Mouse (Mus musculus) CH12.LX (cell line): Measurements from ENCODE around the gene Foxo1. TPM values are rescaled to one million over a fixed set of nuclear protein-coding genes. Genes with fewer than 3 reads are reported as not detected.

ENCODE experiments used
- DNase-seq: peaks from one replicate; pipeline ENCODE4 v3.0.0-alpha.2; 2013; ENCODE audit errors: extremely low read depth
- H3K27ac ChIP-seq: 2 replicates; pipeline ENCODE4 v1.5.1; 2012; ENCODE audit warnings: low read depth, mild to moderate bottlenecking, control low read depth, moderate library complexity; ENCODE audit not compliant: insufficient read depth
- H3K27me3 ChIP-seq: replicated peaks from 2 replicates; pipeline ENCODE3; 2012; ENCODE audit warnings: inconsistent platforms
- H3K36me3 ChIP-seq, 2 experiments: replicated peaks in 1 of 2; 2 replicates each; pipeline versions ENCODE3 to v1.6.1; 2012; ENCODE audit warnings: inconsistent platforms in 1 of 2, low read length in 1 of 2, mild to moderate bottlenecking in 1 of 2, mixed read lengths in 1 of 2, moderate library complexity in 1 of 2; ENCODE audit not compliant: control insufficient read depth in 1 of 2, insufficient read depth in 1 of 2
- H3K4me1 ChIP-seq, 2 experiments: 2 replicates each; pipeline ENCODE4 v1.6.1; 2012; ENCODE audit warnings: inconsistent platforms in 1 of 2, moderate library complexity in 1 of 2; ENCODE audit not compliant: insufficient read depth in 2 of 2, control insufficient read depth in 1 of 2
- H3K4me2 ChIP-seq: 2 replicates; pipeline ENCODE4 v1.6.1; 2012; ENCODE audit warnings: low read depth, mild to moderate bottlenecking, control low read depth; ENCODE audit not compliant: poor library complexity, insufficient read depth, severe bottlenecking
- H3K4me3 ChIP-seq, 3 experiments: fragments of 150-350 bp in 1 of 3; sonication (generic) in 1 of 3; replicated peaks in 1 of 3; 2 replicates each; pipeline versions ENCODE3 to v1.5.1; 2011 to 2012; ENCODE audit warnings: low read depth in 2 of 3, low read length in 2 of 3, mild to moderate bottlenecking in 2 of 3, moderate library complexity in 2 of 3, control low read depth in 1 of 3, improper control_type of control experiment in 1 of 3, inconsistent platforms in 1 of 3, mixed read lengths in 1 of 3; ENCODE audit not compliant: poor library complexity in 1 of 3
- H3K79me2 ChIP-seq: replicated peaks from 2 replicates; pipeline ENCODE4 v1.6.1; 2012; ENCODE audit warnings: mild to moderate bottlenecking, moderate library complexity; ENCODE audit not compliant: control insufficient read depth, poor library complexity, insufficient read depth, severe bottlenecking; ENCODE audit errors: extremely low read depth
- H3K9ac ChIP-seq: 2 replicates; pipeline ENCODE4 v1.6.1; 2012; ENCODE audit warnings: low read depth, mild to moderate bottlenecking, control low read depth, moderate library complexity; ENCODE audit not compliant: insufficient read depth
- H3K9me3 ChIP-seq: replicated peaks from 2 replicates; pipeline ENCODE3; 2012; ENCODE audit warnings: low read length, inconsistent platforms, mixed read lengths
- E2F4 ChIP-seq: IDR thresholded peaks from 2 replicates; pipeline ENCODE4 v1.6.1; 2011; ENCODE audit warnings: low read depth, low read length, improper control_type of control experiment; ENCODE audit not compliant: insufficient replicate concordance
- ELF1 ChIP-seq: IDR thresholded peaks from 2 replicates; pipeline ENCODE4 v1.6.1; 2014; ENCODE audit warnings: low read depth, mild to moderate bottlenecking, inconsistent platforms, low read length, improper control_type of control experiment
- EP300 ChIP-seq: IDR thresholded peaks from 2 replicates; pipeline ENCODE4 v1.6.1; 2011; ENCODE audit warnings: low read length, improper control_type of control experiment
- JUND ChIP-seq: conservative IDR thresholded peaks from 2 replicates; pipeline ENCODE4 v1.6.1; 2011; ENCODE audit warnings: low read depth, low read length, improper control_type of control experiment
- KAT2A ChIP-seq: IDR thresholded peaks from 2 replicates; pipeline ENCODE4 v1.6.1; 2012; ENCODE audit warnings: low read length, improper control_type of control experiment, inconsistent platforms; ENCODE audit not compliant: insufficient replicate concordance
- MAX ChIP-seq: IDR thresholded peaks from 2 replicates; pipeline ENCODE4 v1.6.1; 2011; ENCODE audit warnings: low read length, improper control_type of control experiment
- MEF2A ChIP-seq: IDR thresholded peaks from 2 replicates; pipeline ENCODE4 v1.6.1; 2014; ENCODE audit warnings: low read depth, mild to moderate bottlenecking, inconsistent platforms, low read length, improper control_type of control experiment, borderline replicate concordance
- MXI1 ChIP-seq: IDR thresholded peaks from 2 replicates; pipeline ENCODE4 v1.6.1; 2011; ENCODE audit warnings: mild to moderate bottlenecking, low read depth, low read length, improper control_type of control experiment
- NRF1 ChIP-seq: IDR thresholded peaks from 2 replicates; pipeline ENCODE4 v1.6.1; 2014; ENCODE audit warnings: low read depth, mild to moderate bottlenecking, inconsistent platforms, low read length, improper control_type of control experiment, moderate library complexity
- PAX5 ChIP-seq: IDR thresholded peaks from 2 replicates; pipeline ENCODE4 v1.6.1; 2012; ENCODE audit warnings: low read length, inconsistent platforms, mixed read lengths
- POLR2A ChIP-seq: IDR thresholded peaks from 2 replicates; pipeline ENCODE4 v1.6.1; 2011; ENCODE audit warnings: low read depth, mild to moderate bottlenecking, improper control_type of control experiment, low read length
- RAD21 ChIP-seq: IDR thresholded peaks from 2 replicates; pipeline ENCODE4 v1.6.1; 2011; ENCODE audit warnings: low read depth, mild to moderate bottlenecking, low read length, improper control_type of control experiment, moderate library complexity
- SIN3A ChIP-seq: IDR thresholded peaks from 2 replicates; pipeline ENCODE4 v1.6.1; 2012; ENCODE audit warnings: low read length, improper control_type of control experiment, inconsistent platforms
- SMC3 ChIP-seq: IDR thresholded peaks from 2 replicates; pipeline ENCODE4 v1.6.1; 2011; ENCODE audit warnings: low read depth, low read length, improper control_type of control experiment
- TCF12 ChIP-seq: IDR thresholded peaks from 2 replicates; pipeline ENCODE4 v1.6.1; 2014; ENCODE audit warnings: low read depth, mild to moderate bottlenecking, inconsistent platforms, low read length, improper control_type of control experiment
- USF1 ChIP-seq: IDR thresholded peaks from 2 replicates; pipeline ENCODE4 v1.6.1; 2014; ENCODE audit warnings: low read depth, mild to moderate bottlenecking, inconsistent platforms, low read length, improper control_type of control experiment
- USF2 ChIP-seq: conservative IDR thresholded peaks from 2 replicates; pipeline ENCODE4 v1.6.1; 2011; ENCODE audit warnings: low read depth, low read length, improper control_type of control experiment
- ZC3H11A ChIP-seq: IDR thresholded peaks from 2 replicates; pipeline ENCODE4 v1.6.1; 2012; ENCODE audit warnings: low read depth, mild to moderate bottlenecking, inconsistent platforms, low read length, improper control_type of control experiment
- ZMIZ1 ChIP-seq: IDR thresholded peaks from 2 replicates; pipeline ENCODE4 v1.6.1; 2012; ENCODE audit warnings: low read depth, mild to moderate bottlenecking, inconsistent platforms, low read length, improper control_type of control experiment
- dilution Hi-C: fragments of 300-500 bp; cut with MboI; formaldehyde crosslinking; loops from 2 replicates; pipeline ENCODE4 v1.14.3; 2020; ENCODE audit warnings: low sequenced_read_pairs; ENCODE audit not compliant: extremely low pct_unique_long_range_greater_than_20kb, extremely low pct_ligation_motif_present
- in situ Hi-C: fragments of 300-500 bp; cut with MboI; formaldehyde crosslinking; loops from 3 replicates; pipeline ENCODE4 v1.14.3; 2019; ENCODE audit warnings: low sequenced_read_pairs, low pct_ligation_motif_present, low pct_unique_long_range_greater_than_20kb, mixed read lengths
- polyA plus RNA-seq: library from polyadenylated mRNA; unstranded; fragments of >175 nt; gene quantifications from 2 replicates; pipeline ENCODE4 v1.2.1, GENCODE M21; 2012; ENCODE audit warnings: low read depth; ENCODE audit not compliant: insufficient read length
- total RNA-seq, 2 experiments: library from RNA; depleted of rRNA; stranded (reverse); fragments of 300-350 nt in 1 of 2; fragments of >200 nt in 1 of 2; gene quantifications; 2 replicates each; pipeline ENCODE4 v1.2.3; 2012 to 2014

Foxo1 gene
- total and polyA plus RNA-seq, 3 experiments: 0.79 to 6.9 (median 1.2) TPM

DNA sequence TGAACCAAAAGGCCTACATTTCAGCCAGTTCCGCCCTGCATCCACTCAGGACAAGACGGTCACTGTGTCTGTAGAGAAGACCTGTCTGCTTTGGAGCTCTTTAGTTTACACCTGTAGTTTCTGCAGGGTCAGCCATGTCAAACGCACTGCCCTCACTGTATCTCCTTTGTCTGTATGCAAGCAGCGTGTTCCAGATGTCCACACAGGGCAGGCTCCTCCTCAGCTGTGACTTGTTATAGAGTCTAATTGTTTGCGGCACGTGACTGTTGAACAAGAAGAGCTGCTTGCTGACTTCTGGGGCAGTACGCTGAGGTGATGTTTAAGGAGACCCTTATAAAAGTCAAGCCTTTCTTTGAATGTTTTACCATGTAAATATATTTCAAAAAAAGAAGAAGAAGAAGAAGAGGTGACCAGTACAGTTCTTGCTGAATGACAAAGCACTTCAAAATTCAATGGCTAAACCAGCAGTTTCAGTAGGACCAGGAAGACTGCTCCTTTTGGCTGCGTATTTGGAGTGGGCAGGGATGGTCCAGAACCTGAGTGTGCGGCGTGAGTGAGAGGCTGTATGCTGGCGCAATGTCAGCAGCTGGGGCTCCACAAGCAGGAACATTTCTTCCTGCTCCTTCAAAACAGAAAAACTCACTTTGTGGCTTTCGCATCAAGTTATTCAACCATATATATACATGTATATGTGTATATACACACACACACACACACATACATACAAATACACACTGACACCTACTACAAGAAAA is 52.6 kb downstream of the Foxo1 start:
- DNase-seq: no peak
- Histone ChIP-seq H3K4me1 (peaks cover 0 to 34% of the 10 kb centered on the region in 2 experiments; a peak in 2 of 4 replicates), H3K36me3 (peaks cover 0 to 19% of the 10 kb centered on the region in 2 experiments), H3K9me3 (no peaks in the 10 kb centered on the region)
- TF ChIP-seq PAX5: no peak
- TF ChIP-seq USF1: no peak
- TF ChIP-seq JUND: no peak
- no peak for TF ChIP-seq POLR2A
- no peak for TF ChIP-seq TCF12
- TF ChIP-seq, all 38 proteins: peak for 0
- Histone ChIP-seq H3K27ac (no peak overlapping the region), H3K27me3 (no peaks in the 10 kb centered on the region), H3K9ac (no peak overlapping the region), H3K79me2 (peaks cover 9% of the 10 kb centered on the region), H3K4me3 (no peak overlapping the region), H3K4me2 (no peak overlapping the region)
- in situ Hi-C loops: no loop called here
- dilution Hi-C loops: no loop called here

DNA sequence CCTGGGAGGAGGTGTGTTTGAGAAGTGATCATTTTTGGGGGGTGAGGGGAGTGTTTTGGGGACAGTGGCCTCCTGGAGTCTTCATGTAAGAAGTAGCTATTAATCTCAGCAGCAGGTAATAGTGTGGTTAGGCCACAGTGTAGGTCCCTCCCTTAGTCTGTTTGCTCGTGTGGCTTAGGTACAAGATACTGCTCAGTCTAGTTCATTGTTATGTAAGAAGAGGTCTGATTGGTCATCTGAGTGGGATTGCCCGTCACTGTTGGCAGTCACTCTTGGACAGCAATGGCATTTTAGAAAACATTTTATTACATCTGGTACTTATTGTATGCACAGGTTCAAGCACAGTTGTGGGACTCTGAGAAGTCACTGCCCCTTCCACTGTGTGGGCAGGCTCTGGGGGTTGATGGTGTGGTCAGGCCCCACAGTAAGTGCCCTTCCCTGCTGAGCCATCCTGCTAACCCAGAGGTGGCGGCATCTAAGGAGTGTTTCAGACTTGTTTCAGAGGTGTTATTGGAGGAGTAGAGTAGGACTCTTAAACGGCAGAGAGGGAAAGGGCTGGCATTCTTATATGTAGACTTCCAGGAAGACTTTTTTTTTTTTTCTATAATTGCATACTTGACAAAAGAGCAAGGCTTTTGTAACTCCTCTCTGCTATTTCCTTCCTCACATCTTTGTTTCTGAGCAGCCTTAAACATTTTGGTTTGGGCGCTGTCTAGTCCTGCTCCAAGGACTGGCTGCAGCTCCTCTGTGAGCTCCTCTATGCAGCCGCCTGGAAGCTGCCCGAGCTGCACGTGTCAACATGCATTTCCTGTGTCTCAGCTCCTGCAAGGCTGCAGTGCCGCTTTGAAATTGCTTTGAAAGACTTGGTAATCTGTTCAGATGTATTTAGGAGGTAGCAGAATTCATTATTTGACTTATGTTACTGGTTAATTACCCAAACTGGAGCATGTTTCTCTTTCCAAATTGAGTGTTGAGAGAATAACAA is 54.6 kb downstream of the Foxo1 start:
- Histone ChIP-seq H3K36me3 (peaks cover 0 to 19% of the 10 kb centered on the region in 2 experiments), H3K9ac (no peak overlapping the region)
- TF ChIP-seq SIN3A: no peak
- TF ChIP-seq MXI1: no peak
- no peak for TF ChIP-seq ZMIZ1
- no peak for TF ChIP-seq NRF1
- no peak for TF ChIP-seq ZC3H11A
- no peak for TF ChIP-seq EP300
- no peak for TF ChIP-seq USF2
- TF ChIP-seq MAX: no peak
- no peak for TF ChIP-seq ELF1
- no peak for TF ChIP-seq MEF2A
- TF ChIP-seq RAD21: no peak
- TF ChIP-seq SMC3: no peak
- TF ChIP-seq KAT2A: no peak
- no peak for TF ChIP-seq E2F4
- TF ChIP-seq, all 38 proteins: peak for 0
- Histone ChIP-seq H3K79me2 (peaks cover 12% of the 10 kb centered on the region), H3K4me3 (no peak overlapping the region), H3K27me3 (no peaks in the 10 kb centered on the region), H3K4me2 (no peak overlapping the region), H3K4me1 (peaks cover 0 to 46% of the 10 kb centered on the region in 2 experiments; a peak in 2 of 4 replicates), H3K9me3 (no peaks in the 10 kb centered on the region), H3K27ac (no peak overlapping the region)
- no peak for DNase-seq
- in situ Hi-C loops (no loop called here), dilution Hi-C loops (no loop called here)
